Mouse (Mus musculus) lung, adult 2 months (tissue): ENCODE data around the gene Col6a4. TPM values are rescaled to one million over a fixed set of nuclear protein-coding genes. Genes with fewer than 3 reads are reported as not detected.

ENCODE experiments used
- DNase-seq: peaks from one replicate; pipeline ENCODE4 v3.0.0; 2022
- H3K4me1 ChIP-seq: fragments of 200-500 bp; 2 replicates; pipeline ENCODE4 v1.6.1; 2011; ENCODE audit warnings: low read length; ENCODE audit not compliant: control insufficient read depth, insufficient read depth
- H3K4me3 ChIP-seq: fragments of 200-500 bp; replicated peaks from 2 replicates; pipeline ENCODE3; 2011; ENCODE audit warnings: low read depth, mild to moderate bottlenecking, control low read depth, low read length; ENCODE audit errors: extremely low read depth
- CTCF ChIP-seq: fragments of 200-500 bp; IDR thresholded peaks from 2 replicates; pipeline ENCODE4 v1.5.1; 2011; ENCODE audit warnings: mild to moderate bottlenecking, low read length, control low read depth; ENCODE audit not compliant: insufficient read depth
- POLR2A ChIP-seq: fragments of 200-500 bp; IDR thresholded peaks from 2 replicates; pipeline ENCODE4 v1.6.1; 2011; ENCODE audit warnings: low read depth, mild to moderate bottlenecking, control low read depth, low read length, borderline replicate concordance; ENCODE audit errors: extremely low read depth
- WGBS: fragments of 180-500 bp; shearing (Covaris S2); methylation state at CpG from one replicate; pipeline ENCODE4 v1.1.7; 2018; 5-methylcytosine and 5-hydroxymethylcytosine counted together
- polyA plus RNA-seq: library from polyadenylated mRNA; depleted of rRNA; stranded (reverse); fragments of >200 nt; gene quantifications from 2 replicates; pipeline ENCODE4 v1.2.3, GENCODE M21; 2012; rRNA removed

Col6a4 gene
- polyA plus RNA-seq, 1 experiment: 0.56 TPM

GRCm38 (mm10) chr9:105967976-105968375 lies 128.6 kb downstream of the Col6a4 start:
- no peak overlapping the region for H3K4me3 ChIP-seq
- no peak for TF ChIP-seq CTCF
- no peak for TF ChIP-seq POLR2A
- 72% methylated on average over 5 of the region's 5 CpGs for WGBS
- H3K4me1 ChIP-seq: no peaks in the 10 kb centered on the region
- DNase-seq: no peak

DNA sequence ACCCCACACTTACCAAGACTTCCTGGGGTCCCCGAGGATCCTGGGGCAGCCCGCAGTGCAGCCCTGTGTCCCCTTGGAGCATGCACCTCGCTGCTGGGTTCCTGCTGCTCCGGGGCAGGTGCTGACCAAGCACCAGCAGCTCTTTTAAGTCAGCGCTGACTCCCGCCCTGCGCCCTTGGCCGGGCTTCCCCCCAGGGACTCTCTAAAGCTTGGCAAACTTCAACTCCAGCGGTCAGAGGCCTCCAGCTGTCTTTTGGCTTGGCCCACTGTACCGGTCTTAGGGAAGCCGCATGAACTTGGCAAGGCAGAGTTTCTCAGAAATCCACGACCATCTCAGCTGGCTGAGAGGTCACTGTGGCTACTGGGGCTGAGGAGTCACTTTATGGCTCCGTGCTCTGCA lies 136.1 kb downstream of the Col6a4 start, which contains the start of gene Col6a5:
Gene Col6a5, minus strand, starts transcription at position 111 of the 400 bp plus-strand sequence.
- Histone ChIP-seq H3K4me3 (no peak within 1 kb of the TSS), H3K4me1 (no peaks in the 10 kb centered on the region)
- TF ChIP-seq POLR2A (no peak), CTCF (no peak)
- DNase-seq: peak; percentile 9
- 12% methylated on average over 13 of the region's 13 CpGs for whole genome bisulfite sequencing

- DNase-seq: no peak
- Histone ChIP-seq H3K4me3 (no peak overlapping the region), H3K4me1 (no peaks in the 10 kb centered on the region)
- no peak for TF ChIP-seq CTCF
- TF ChIP-seq POLR2A: no peak
- 62% methylated on average over 1 of the region's 1 CpGs for WGBS
Measured at GRCm38 (mm10) chr9:105959116-105959515, 137.5 kb downstream of the Col6a4 start.

- TF ChIP-seq POLR2A (no peak), CTCF (no peak)
- DNase-seq: no peak
- Histone ChIP-seq H3K4me1 (no peaks in the 10 kb centered on the region), H3K4me3 (no peak overlapping the region)
- WGBS: 91% methylated on average over 1 of the region's 1 CpGs
Measured at GRCm38 (mm10) chr9:105949755-105950154, 146.8 kb downstream of the Col6a4 start.

DNA sequence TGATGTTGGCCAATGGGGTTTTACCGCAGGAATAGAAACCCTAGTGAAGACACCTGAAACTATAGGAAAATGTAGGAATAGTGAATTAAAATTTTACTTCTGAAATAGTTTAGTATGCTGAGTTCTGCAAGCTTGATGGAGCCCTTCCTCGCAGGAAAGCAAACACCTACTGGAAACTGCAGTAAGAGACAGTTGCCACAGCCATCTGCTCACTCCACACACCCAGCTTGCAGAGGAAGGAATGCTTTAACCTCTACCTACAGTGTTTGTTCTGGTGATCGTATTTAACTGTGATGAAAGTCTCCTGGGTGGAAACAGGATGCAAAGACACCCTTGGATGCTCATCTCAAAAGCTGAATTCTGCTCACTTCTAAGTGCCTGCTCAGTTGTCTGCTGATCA lies 149.0 kb downstream of the Col6a4 start:
- no peaks in the 10 kb centered on the region for H3K4me1 ChIP-seq
- DNase-seq: no peak
- no peak for TF ChIP-seq POLR2A
- TF ChIP-seq CTCF: no peak
- no peak overlapping the region for H3K4me3 ChIP-seq
- WGBS: 54% methylated on average over 3 of the region's 3 CpGs

Other genes starting within 250 kb of the Col6a4 start
- gene Col6a5, start 136.1 kb downstream of the Col6a4 start, polyA plus RNA-seq: 0.41 and 1.0 TPM in 2 replicates
- 1.7 and 2.6 TPM in 2 replicates for gene Glyctk, start 61.4 kb upstream of the Col6a4 start, polyA plus RNA-seq
- 47.3 and 49.1 TPM in 2 replicates for gene Wdr82, start 74.1 kb upstream of the Col6a4 start, polyA plus RNA-seq
- 60.7 and 67.3 TPM in 2 replicates for gene Ppm1m, start 103.0 kb upstream of the Col6a4 start, polyA plus RNA-seq
- gene Twf2, start 106.3 kb upstream of the Col6a4 start, polyA plus RNA-seq: 60.9 and 69.0 TPM in 2 replicates
- gene Tlr9, start 125.8 kb upstream of the Col6a4 start, polyA plus RNA-seq: 6.0 and 6.4 TPM in 2 replicates
- 443 and 458 TPM in 2 replicates for gene Alas1, start 151.9 kb upstream of the Col6a4 start, polyA plus RNA-seq
- 5.7 and 7.9 TPM in 2 replicates for gene Poc1a, start 184.3 kb upstream of the Col6a4 start, polyA plus RNA-seq